Mouse (Mus musculus) brain, embryonic 14.5 days (tissue): ENCODE measurements at regions not wholly inside any gene's neighbourhood (a gene's known extent, or its start where the extent isn't known, plus 50 kb on each side); places are given as distances from the start of the nearest gene placed in this dataset.

Experiments used
- CTCF ChIP-seq: fragments of 200-500 bp; IDR thresholded peaks from 2 replicates; pipeline ENCODE4 v1.5.1; 2012; ENCODE audit warnings: inconsistent platforms, mild to moderate bottlenecking, moderate library complexity, borderline replicate concordance; ENCODE audit not compliant: insufficient read depth, insufficient read length; ENCODE audit errors: extremely low read depth
- POLR2A ChIP-seq: fragments of 200-500 bp; IDR thresholded peaks from 2 replicates; pipeline ENCODE4 v1.6.1; 2012; ENCODE audit warnings: mild to moderate bottlenecking, inconsistent platforms, borderline replicate concordance; ENCODE audit not compliant: poor library complexity, insufficient read depth, insufficient read length, severe bottlenecking; ENCODE audit errors: extremely low read depth

GRCm38 (mm10) chr15:65549046-65549445 lies 534.3 kb upstream of the Gm21961 start:
- TF ChIP-seq CTCF (no peak), POLR2A (no peak)
